Mouse (Mus musculus) inflammation-experienced regulatory T-cells, adult 6 months (primary cell): ENCODE data around the gene Krit1. TPM values are rescaled to one million over a fixed set of nuclear protein-coding genes. Genes with fewer than 3 reads are reported as not detected.
"Not testable (repeated sequence)": the region's sequence is repeated elsewhere in the genome, so short reads cannot be mapped to it uniquely, and the experiment has no call there.

Experiments used
- ATAC-seq: one replicate; pipeline ENCODE4 v1.8.0; 2017
- polyA plus RNA-seq, 3 experiments: library from polyadenylated mRNA; unstranded; fragments of 100-300 nt; shearing (Covaris generic); gene quantifications; one replicate each; pipeline ENCODE4 v1.2.1; 2017

Gene Krit1
- polyA plus RNA-seq: 100 to 1,000 TPM; 104 to 131 (median 120) TPM

GRCm38 (mm10) chr5:3802433-3803291 is at the start of gene Krit1, which contains the start of gene Ankib1:
Krit1 (plus strand) TSS chr5:3803184.
Ankib1 (minus strand) TSS chr5:3802925.
- peak; percentile 79 for ATAC-seq

GRCm38 (mm10) chr5:3771512-3771911 is 31.5 kb upstream of the Krit1 start:
- no peak for ATAC-seq

- ATAC-seq: peak; percentile 10
These were observed 31.0 kb upstream of the Krit1 start for GRCm38 (mm10) chr5:3772017-3772416.

GRCm38 (mm10) chr5:3782670-3783069 is 20.3 kb upstream of the Krit1 start:
- peak; percentile 78 for ATAC-seq

GRCm38 (mm10) chr5:3783947-3784681 is 18.9 kb upstream of the Krit1 start:
- no peak for ATAC-seq

- no peak for ATAC-seq
These were observed 18.1 kb upstream of the Krit1 start for GRCm38 (mm10) chr5:3784751-3785496.

GRCm38 (mm10) chr5:3787548-3787947 is 15.4 kb upstream of the Krit1 start:
- no peak for ATAC-seq

GRCm38 (mm10) chr5:3791048-3791447 is 11.9 kb upstream of the Krit1 start:
- ATAC-seq: no peak

- ATAC-seq: not testable (repeated sequence)
These were observed 5.9 kb upstream of the Krit1 start for GRCm38 (mm10) chr5:3797101-3797500.

- not testable (repeated sequence) for ATAC-seq
These were observed 4.3 kb upstream of the Krit1 start for GRCm38 (mm10) chr5:3798656-3799055.

GRCm38 (mm10) chr5:3800041-3800440 is 2.9 kb upstream of the Krit1 start:
- ATAC-seq: no peak

GRCm38 (mm10) chr5:3800881-3801280 is 2.1 kb upstream of the Krit1 start:
- peak; percentile 25 for ATAC-seq

GRCm38 (mm10) chr5:3801672-3802432 is 1.1 kb upstream of the Krit1 start:
- peak; percentile 4 for ATAC-seq

- ATAC-seq: peak; percentile 53
These were observed 545 bp downstream of the Krit1 start for GRCm38 (mm10) chr5:3803292-3804165.

GRCm38 (mm10) chr5:3808472-3808871 is 5.5 kb downstream of the Krit1 start:
- ATAC-seq: no peak

- no peak for ATAC-seq
These were observed 31.1 kb downstream of the Krit1 start for GRCm38 (mm10) chr5:3834107-3834506.

- no peak for ATAC-seq
These were observed 42.0 kb downstream of the Krit1 start, which contains the start of gene Lrrd1 for GRCm38 (mm10) chr5:3845026-3845425. Lrrd1 (plus strand) TSS chr5:3845173.

GRCm38 (mm10) chr5:3870161-3870560 is 67.2 kb downstream of the Krit1 start:
- ATAC-seq: no peak

GRCm38 (mm10) chr5:3872348-3872747 is 69.4 kb downstream of the Krit1 start:
- ATAC-seq: no peak

GRCm38 (mm10) chr5:3873485-3873884 is 70.5 kb downstream of the Krit1 start:
- ATAC-seq: no peak

- ATAC-seq: peak; percentile 88
These were observed 83.9 kb downstream of the Krit1 start for GRCm38 (mm10) chr5:3886862-3887261.
